Mouse (Mus musculus): ENCODE measurements around the gene Nrxn3.
A peak's percentile ranks its signal among the peaks of the same experiment; 100 is the strongest.

The Nrxn3 gene

GRCm38 (mm10) chr12:89179970-89180666 lies 457.4 kb downstream of the Nrxn3 start:
- no peak for DNase-seq (ENCODE audit: low spot score)

- DNase-seq (ENCODE audit: low spot score) = no peak
Observed at GRCm38 (mm10) chr12:89181157-89181561, 458.5 kb downstream of the Nrxn3 start.

- DNase-seq (ENCODE audit: low spot score) = no peak
Observed at GRCm38 (mm10) chr12:89198764-89199525, 476.3 kb downstream of the Nrxn3 start.

GRCm38 (mm10) chr12:89211608-89212007 lies 488.9 kb downstream of the Nrxn3 start:
- DNase-seq (ENCODE audit: low spot score) = no peak

GRCm38 (mm10) chr12:89239826-89240225 lies 517.1 kb downstream of the Nrxn3 start:
- no peak for DNase-seq (ENCODE audit: low spot score)

GRCm38 (mm10) chr12:89241554-89241953 lies 518.9 kb downstream of the Nrxn3 start:
- DNase-seq (ENCODE audit: low spot score) = no peak

- DNase-seq (ENCODE audit: low spot score) = no peak
Observed at GRCm38 (mm10) chr12:89242476-89242875, 519.8 kb downstream of the Nrxn3 start.

GRCm38 (mm10) chr12:89255275-89255892 lies 532.7 kb downstream of the Nrxn3 start:
- no peak for DNase-seq (ENCODE audit: low spot score)

- DNase-seq (ENCODE audit: low spot score) = no peak
Observed at GRCm38 (mm10) chr12:89258879-89259278, 536.2 kb downstream of the Nrxn3 start.

- no peak for DNase-seq (ENCODE audit: low spot score)
Observed at GRCm38 (mm10) chr12:89260076-89260475, 537.4 kb downstream of the Nrxn3 start.

GRCm38 (mm10) chr12:89262261-89262660 lies 539.6 kb downstream of the Nrxn3 start:
- no peak for DNase-seq (ENCODE audit: low spot score)

GRCm38 (mm10) chr12:89282362-89283343 lies 560.0 kb downstream of the Nrxn3 start:
- DNase-seq (ENCODE audit: low spot score) = no peak

GRCm38 (mm10) chr12:89284412-89284811 lies 561.7 kb downstream of the Nrxn3 start:
- DNase-seq (ENCODE audit: low spot score) = no peak

- peak; percentile 13 for DNase-seq (ENCODE audit: low spot score)
Observed at GRCm38 (mm10) chr12:89287037-89287436, 564.4 kb downstream of the Nrxn3 start.

GRCm38 (mm10) chr12:89289589-89290274 lies 567.1 kb downstream of the Nrxn3 start:
- DNase-seq (ENCODE audit: low spot score) = no peak

- DNase-seq (ENCODE audit: low spot score) = no peak
Observed at GRCm38 (mm10) chr12:89290736-89291574, 568.3 kb downstream of the Nrxn3 start.

GRCm38 (mm10) chr12:89302011-89302410 lies 579.3 kb downstream of the Nrxn3 start:
- DNase-seq (ENCODE audit: low spot score) = peak; percentile 71

GRCm38 (mm10) chr12:89310200-89310599 lies 587.5 kb downstream of the Nrxn3 start:
- no peak for DNase-seq (ENCODE audit: low spot score)

GRCm38 (mm10) chr12:89312586-89312985 lies 589.9 kb downstream of the Nrxn3 start:
- DNase-seq (ENCODE audit: low spot score) = no peak

GRCm38 (mm10) chr12:89325864-89326560 lies 603.3 kb downstream of the Nrxn3 start:
- DNase-seq (ENCODE audit: low spot score) = no peak

Measured in layer of hippocampus, adult 9-10 months (tissue).